Mouse (Mus musculus) urinary bladder, postnatal 36 days (tissue): ENCODE measurements around the gene Poln.

Experiments used
- DNase-seq, 2 experiments: peaks; one replicate each; pipeline ENCODE4 v3.0.0; 2022; ENCODE audit warnings: low spot score in 2 of 2, mixed read lengths in 1 of 2

Gene Poln

GRCm38 (mm10) chr5:33994671-33995625 lies 174.3 kb downstream of the Poln start:
- peak in 1 of 2 experiments; percentile 58 for DNase-seq

DNA sequence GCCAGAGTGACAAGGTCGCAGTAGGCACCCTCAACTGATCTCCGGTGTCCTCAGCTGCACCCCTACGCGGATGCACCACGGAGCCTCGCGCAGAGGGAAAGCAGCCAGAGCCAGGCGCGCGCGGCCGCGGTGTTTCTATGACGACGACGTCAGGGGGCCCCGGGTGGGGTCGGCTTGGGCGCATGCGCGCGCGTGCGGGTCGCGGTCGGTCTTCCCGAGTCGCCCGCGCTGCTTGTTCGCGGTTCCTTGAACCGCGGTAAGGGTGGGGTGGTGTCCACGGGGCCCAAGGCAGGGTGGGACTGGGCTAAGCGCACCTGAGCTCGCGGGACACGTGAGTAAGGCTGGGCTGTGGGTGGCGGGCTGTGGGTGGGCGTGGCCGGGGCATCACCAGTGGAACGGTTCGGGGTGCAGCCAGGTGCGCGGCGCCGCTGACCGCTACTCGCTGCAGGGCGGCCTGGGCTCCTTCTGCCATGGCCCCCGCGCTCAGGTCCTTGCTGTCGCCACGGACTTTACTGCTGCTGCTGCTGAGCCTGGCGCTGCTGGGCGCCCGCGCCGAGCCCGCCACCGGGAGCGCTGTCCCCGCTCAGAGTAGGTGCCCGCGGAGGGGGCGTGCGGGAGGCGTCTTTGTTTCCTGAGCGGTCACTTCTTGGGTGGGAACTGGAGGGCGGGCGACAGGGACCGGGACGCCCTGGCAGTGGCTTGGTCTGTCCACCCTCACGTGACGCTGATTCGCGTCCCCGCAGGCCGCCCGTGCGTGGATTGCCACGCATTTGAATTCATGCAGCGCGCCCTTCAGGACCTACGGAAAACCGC lies 185.7 kb downstream of the Poln start, which contains the start of gene Gm1673:
Gene Gm1673 (plus strand): TSS at position 125 of the 813 bp plus-strand sequence.
- peak; percentile 46 to 62 for DNase-seq

DNA sequence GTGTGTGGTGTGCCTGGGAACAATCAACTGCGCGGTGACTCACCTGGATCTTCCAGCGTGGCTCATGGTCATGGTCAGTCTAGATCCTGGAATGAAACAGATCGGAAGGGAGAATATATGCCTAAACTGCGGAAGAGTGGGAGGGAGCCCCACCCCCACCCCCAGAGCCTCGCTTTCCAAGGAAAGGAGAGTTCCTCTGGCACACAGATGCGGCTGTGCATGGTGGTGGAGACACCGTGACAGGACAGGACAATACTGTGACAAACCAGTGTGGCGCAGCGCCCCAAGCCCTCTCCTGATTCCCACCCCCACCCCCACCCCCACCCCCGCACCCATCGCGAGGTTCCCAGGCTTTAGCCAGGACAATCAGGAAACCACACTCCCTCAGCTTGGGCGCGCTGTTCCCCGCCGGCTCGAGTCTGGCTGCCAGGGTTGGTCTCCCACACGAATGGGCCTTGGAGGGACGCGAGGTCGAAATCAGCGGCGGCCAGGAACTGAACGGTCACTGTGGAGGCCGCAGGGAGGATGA lies 186.5 kb downstream of the Poln start:
- no peak for DNase-seq

GRCm38 (mm10) chr5:33976267-33976666 lies 193.0 kb downstream of the Poln start:
- DNase-seq, result no peak

DNA sequence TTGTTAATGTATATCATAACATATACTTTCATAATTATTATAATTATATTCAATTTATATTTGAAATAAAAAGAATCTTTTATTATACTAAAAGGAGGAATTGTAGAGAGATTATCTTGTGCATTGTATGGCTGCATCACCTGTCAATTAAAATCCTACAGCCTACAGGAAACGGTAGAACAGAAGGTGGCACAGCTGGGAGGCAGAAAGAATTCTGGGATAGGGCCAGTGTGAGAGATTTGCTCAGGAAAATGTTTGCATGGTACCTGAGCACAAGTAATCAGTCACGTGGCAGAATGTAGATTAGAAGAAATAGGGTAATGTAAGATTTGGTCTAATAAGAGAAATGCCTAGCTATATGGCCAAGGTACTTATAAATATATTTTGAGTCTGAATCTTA lies 194.5 kb downstream of the Poln start:
- no peak for DNase-seq

- DNase-seq, result no peak
Observed at GRCm38 (mm10) chr5:33959382-33959781, 209.9 kb downstream of the Poln start.
